Mouse (Mus musculus) megakaryocyte, adult 5-6 weeks (primary cell): ENCODE measurements around the gene Arhgef3. TPM values are rescaled to one million over a fixed set of nuclear protein-coding genes. Genes with fewer than 3 reads are reported as not detected.
"Not testable (repeated sequence)": the region's sequence is repeated elsewhere in the genome, so short reads cannot be mapped to it uniquely, and the experiment has no call there.

ENCODE experiments used
- ATAC-seq: 2 replicates; pipeline ENCODE4 v1.8.0; 2016; ENCODE audit warnings: mild to moderate bottlenecking, inconsistent platforms; ENCODE audit not compliant: poor library complexity, severe bottlenecking
- total RNA-seq, 2 experiments: library from RNA; stranded (forward) in 1 of 2; stranded (reverse) in 1 of 2; fragments of 153-499, 151-499 nt in 1 of 2; fragments of 221-1000, 200-1000 nt in 1 of 2; gene quantifications; 2 replicates each; pipeline versions ENCODE4 v1.2.3 to v1.2.4; 2015 to 2017

Arhgef3 gene
- total RNA-seq, 2 experiments from 2014 or later = 40.5 to 58.8 TPM

DNA sequence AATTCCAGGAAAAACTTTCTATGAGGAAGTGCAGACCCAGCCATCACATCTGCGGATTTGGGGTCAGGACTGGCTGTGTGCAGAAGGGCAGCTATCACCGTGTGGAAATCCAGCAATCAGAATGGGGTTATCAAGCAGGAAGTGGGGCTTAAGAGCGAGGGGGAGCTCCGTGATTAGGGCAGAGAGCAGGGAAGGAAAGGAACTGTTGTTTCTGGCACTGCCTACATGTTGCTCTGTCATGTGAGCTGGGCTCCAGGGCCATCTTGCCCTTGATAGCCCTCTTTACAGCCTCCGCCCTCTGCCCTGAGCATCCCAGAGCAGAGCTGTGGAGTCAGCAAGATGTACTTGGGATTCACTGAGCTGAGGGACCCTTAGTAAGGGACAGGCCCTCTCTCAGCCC, 71.2 kb downstream of the Arhgef3 start:
- no peak for ATAC-seq

GRCm38 (mm10) chr14:27186596-27186995, 71.9 kb downstream of the Arhgef3 start:
- ATAC-seq = no peak

DNA sequence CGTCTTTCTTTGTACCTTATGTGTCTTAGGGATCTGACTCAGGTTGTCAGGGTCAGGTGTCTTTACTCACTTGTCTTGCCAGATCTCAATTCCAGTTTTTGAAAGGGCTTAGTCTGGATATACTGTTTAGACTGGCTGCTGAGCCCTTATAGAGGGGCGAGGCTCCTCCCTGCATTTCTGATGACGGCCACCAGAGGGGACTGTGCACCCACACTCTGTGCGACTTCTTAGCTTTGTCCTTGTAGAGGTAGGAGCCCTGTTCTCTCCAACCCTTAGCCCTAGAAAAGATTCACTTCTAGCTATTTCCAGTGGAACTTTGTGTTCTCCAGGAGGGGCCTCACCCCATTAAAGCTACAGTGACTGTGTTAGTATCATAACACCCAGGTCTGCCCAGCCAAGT, 72.3 kb downstream of the Arhgef3 start:
- ATAC-seq = peak; percentile 93

- ATAC-seq = no peak
Observed at GRCm38 (mm10) chr14:27187885-27188284, 73.2 kb downstream of the Arhgef3 start.

DNA sequence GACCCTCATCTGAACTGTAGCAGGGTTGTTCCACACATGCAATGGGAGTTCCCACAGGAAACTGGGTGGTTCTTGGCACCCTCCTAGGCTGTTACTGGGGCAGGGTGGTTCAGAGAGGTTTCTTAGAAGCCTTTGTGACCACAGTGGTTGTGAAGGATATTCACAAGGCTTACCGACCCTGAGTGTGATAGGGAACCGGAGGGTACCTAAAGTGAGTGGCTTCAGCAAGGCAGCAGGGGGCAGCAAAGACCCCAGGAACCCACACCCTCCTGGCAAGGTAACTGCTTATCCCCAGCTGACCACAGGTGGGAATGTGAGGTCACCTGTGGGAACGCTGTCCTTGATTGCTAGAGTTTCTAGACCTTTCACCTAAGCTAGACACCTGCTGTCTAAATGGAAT, 77.8 kb downstream of the Arhgef3 start:
- ATAC-seq = no peak

DNA sequence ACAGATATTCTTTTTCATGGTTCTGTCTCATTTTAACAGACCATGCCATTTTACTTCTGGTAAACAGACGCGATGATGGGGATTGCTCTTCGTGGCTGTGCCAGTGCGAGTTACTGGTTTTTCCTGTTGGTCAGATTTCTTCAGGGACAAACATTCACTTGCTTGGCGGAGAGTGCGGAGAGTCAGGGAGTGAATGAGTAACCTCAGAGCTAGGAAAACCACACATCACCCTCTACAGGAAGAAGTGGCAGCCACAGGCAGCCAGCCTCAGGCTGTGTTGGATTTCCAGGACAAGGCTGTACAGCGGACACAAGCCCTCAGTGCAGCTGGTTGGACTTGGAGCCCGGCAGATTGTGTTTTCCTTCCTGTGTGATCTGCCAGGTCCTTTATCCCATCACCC, 82.3 kb downstream of the Arhgef3 start:
- no peak for ATAC-seq

DNA sequence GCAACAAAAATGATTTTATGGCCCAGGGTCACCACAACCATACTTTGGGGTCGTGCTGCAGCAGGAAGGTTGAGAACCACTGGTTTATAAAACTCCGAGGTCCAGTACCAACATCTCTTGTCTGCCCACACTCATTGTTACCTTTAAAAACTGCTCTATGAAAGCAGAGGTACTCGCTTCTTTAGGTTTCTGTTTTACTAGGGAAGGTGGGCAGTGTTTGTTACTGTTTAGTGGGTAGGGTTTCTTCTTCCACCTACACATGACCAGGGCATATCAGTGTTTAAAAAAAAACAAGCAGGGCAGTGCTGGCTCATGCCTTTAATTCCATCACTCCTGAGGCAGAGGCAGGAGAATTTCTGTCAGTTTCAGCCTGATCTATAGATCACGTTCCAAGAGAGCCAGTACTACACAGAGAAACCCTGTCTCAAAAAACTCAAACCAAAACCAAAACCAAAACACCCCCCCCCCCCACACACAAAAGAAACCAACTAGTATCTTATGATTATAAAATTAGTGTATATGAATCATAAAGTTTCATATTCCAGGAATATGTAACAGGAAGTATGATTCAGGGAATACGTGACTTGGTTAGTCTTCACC, 83.9 kb downstream of the Arhgef3 start:
- ATAC-seq = no peak

- no peak for ATAC-seq
Observed at GRCm38 (mm10) chr14:27199119-27199518, 84.4 kb downstream of the Arhgef3 start.

DNA sequence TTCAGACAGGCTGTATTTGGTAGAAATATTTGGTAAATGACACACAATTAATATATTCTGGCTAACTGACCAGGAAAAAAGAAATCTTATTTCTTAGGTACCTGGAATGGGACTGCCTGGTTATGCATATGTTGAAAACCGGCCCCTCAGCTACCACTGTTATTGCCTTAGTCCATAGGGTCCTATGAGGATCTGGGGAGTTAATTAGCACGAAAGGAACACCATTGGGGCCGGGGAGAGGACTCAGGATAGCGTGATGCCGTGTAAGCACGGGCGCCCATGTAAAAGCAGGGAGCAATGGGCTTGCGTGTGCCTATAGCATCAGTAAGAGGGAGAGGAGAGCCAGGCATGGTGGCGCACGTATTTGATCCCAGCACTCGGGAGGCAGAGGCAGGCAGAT, 85.2 kb downstream of the Arhgef3 start:
- ATAC-seq = no peak

- no peak for ATAC-seq
Observed at GRCm38 (mm10) chr14:27200743-27201576, 86.3 kb downstream of the Arhgef3 start.

GRCm38 (mm10) chr14:27201824-27202223, 87.1 kb downstream of the Arhgef3 start:
- no peak for ATAC-seq

DNA sequence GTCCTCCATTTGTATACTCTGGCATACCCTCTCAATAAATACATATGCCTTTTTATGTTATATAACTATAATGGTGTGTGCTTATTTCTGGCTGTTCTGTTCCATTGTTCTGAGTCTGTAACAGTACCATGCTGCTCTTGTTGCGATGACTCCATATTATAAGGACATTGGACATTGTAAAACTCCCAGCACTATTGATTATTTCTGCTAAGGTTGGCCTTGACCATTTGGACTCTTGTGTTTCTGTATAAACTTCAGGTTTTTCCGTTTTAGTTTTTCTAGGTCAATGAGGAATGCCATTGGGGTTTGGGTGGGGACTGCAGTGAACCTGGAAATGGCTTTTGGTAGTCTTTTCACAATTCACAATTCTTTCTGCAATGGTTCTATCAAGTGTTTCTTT, 90.0 kb downstream of the Arhgef3 start:
- ATAC-seq = no peak

- no peak for ATAC-seq
Observed at GRCm38 (mm10) chr14:27206443-27206842, 91.7 kb downstream of the Arhgef3 start.

GRCm38 (mm10) chr14:27209542-27209941, 94.8 kb downstream of the Arhgef3 start:
- no peak for ATAC-seq

GRCm38 (mm10) chr14:27210801-27211200, 96.1 kb downstream of the Arhgef3 start:
- ATAC-seq = not testable (repeated sequence)

DNA sequence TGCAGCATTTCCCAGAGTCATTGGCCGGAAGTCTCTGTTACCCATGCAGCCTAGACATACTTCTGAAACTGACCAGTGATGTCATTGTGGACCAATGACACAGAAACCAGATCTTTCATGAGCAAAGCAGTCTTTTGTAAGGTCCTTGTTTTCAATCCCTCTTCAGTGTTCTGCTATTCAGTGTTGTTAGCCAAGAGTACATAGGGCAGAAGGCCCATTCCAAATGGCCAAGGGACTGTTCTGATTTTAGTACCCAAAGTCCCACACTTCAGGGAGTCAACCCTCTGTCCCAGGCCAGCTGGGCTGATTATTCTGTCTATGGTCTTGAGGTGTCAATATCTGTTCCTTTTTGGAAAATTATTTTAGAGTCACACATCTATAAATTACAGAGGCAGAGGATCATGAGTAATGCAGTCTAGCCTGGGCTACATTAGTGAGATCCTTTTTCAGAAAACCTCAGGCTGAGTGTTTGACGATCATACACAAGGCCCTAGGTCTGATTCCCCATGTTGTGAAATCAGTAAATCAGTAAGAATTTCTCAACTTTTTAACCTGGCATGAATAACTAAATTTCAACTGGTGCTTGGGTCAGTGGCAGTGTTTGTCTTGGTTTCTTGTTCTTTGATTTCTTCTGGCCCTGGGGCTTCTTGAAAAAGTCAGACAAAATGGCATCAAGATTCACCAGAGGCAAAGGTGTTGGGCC, 97.2 kb downstream of the Arhgef3 start:
- no peak for ATAC-seq

GRCm38 (mm10) chr14:27214232-27214631, 99.5 kb downstream of the Arhgef3 start:
- ATAC-seq = no peak

GRCm38 (mm10) chr14:27219668-27220067, 105.0 kb downstream of the Arhgef3 start:
- no peak for ATAC-seq

- no peak for ATAC-seq
Observed at GRCm38 (mm10) chr14:27220297-27220696, 105.6 kb downstream of the Arhgef3 start.

- ATAC-seq = no peak
Observed at GRCm38 (mm10) chr14:27224636-27225035, 109.9 kb downstream of the Arhgef3 start.

- no peak for ATAC-seq
Observed at GRCm38 (mm10) chr14:27226288-27226687, 111.6 kb downstream of the Arhgef3 start.

DNA sequence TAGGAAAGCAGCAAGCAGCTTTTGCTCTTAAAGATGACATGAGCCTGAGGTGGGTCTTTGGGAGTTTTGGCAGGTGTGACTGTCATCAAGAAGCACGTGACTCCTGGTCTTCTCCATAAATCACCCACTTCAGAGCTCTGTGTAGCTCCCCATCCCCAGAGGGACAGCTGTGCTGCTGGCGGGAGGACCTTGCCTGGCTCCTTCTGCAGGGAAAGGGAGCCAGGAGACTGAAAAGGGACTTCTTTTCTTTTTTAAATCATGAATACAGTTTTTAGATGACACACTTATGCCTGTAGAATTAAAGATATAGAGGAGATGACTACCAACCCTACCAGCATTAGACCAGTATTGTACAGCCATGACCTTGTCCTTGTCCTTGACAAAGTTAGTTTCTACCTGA, 113.6 kb downstream of the Arhgef3 start:
- ATAC-seq = no peak
